Mouse (Mus musculus): ENCODE measurements around the gene Kank4. TPM values are rescaled to one million over a fixed set of nuclear protein-coding genes. Genes with fewer than 3 reads are reported as not detected.
A peak's percentile ranks its signal among the peaks of the same experiment; 100 is the strongest.
"Not testable (repeated sequence)": the region's sequence is repeated elsewhere in the genome, so short reads cannot be mapped to it uniquely, and the experiment has no call there.

Gene Kank4
- polyA plus RNA-seq, 1 experiment from 2014 or later: 0.59 TPM

DNA sequence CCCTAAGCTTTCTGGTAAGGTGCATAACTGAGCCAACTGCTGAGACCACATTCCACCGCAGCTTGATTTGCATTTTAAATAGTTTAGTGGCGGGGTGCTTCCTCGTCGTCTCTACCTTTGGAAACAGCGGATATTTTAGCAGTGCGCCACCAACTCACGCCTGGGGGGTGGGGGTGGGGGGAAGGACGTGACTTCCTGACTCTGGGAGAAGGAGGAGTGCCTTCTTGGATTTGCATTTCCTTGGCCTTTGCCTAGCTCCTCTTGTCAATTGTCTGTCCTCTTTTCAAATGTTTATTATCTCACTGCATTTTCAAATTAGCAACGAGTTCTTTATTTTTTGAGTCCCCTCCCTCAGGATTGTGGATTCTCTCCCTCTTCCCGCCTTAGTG is 89.4 kb downstream of the Kank4 start:
- 4% methylated on average over 10 of the region's 10 CpGs for WGBS
- no peak overlapping the region for H3K9ac ChIP-seq

DNA sequence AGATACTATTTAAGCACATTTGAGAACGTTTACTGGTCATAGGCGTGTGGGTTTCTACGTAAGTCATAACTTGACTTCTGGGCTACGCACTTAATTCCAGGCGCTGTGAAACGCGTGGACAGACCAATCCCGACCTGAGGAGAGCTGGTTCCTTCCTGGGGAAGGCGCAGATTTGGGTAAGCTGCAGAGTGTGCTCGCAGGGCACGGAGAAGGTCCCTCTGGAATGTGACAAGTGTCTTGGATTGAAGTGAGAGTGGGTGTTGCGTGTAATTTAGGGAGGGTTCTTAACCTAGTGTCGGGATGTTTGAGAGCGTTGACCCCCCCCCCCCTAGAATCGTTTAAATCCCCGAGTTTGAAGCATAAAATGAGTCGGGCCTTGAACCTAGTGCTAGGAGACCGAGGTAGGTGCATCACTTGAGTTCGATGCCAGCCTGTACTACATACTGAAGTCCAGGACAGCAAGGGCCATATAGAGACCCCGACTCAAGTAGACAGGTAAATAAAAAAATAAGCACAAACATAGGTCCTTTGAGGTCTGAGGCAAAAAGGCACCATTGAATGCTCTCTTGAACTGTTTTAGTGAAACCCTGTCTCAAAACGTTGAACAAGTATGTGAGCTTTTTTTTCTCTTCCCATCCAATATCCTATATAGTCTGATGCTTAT is 89.9 kb downstream of the Kank4 start:
- Histone ChIP-seq H3K9ac (no peak overlapping the region), H3K27ac (no peak overlapping the region), H3K9me3 (replicated peaks) (no peaks in the 10 kb centered on the region), H3K27me3 (peaks cover 9% of the 10 kb centered on the region; the same call in 1 of the 2 replicates), H3K4me1 (replicated peaks) (peaks cover 20% of the 10 kb centered on the region), H3K4me2 (peak overlapping the region; percentile 69), H3K36me3 (no peaks in the 10 kb centered on the region), H3K4me3 (peak overlapping the region; percentile 36)
- ATAC-seq (replicated peaks; ENCODE audit: insufficient number of reproducible peaks, insufficient read depth, low FRiP score, low read depth): no peak
- WGBS: 5% methylated on average over 21 of the region's 21 CpGs

More for the DNA sequence above, 89.4 kb downstream of the Kank4 start:
- ATAC-seq (replicated peaks; ENCODE audit: insufficient number of reproducible peaks, insufficient read depth, low FRiP score, low read depth): 0 out of 2 replicates have a peak, but pooled peaks have one; percentile 27
- Histone ChIP-seq H3K9me3 (replicated peaks) (no peaks in the 10 kb centered on the region), H3K4me2 (peak overlapping the region; percentile 69), H3K27me3 (peaks cover 9% of the 10 kb centered on the region; the same call in 1 of the 2 replicates), H3K4me3 (peak overlapping the region; percentile 36), H3K36me3 (no peaks in the 10 kb centered on the region), H3K27ac (no peak overlapping the region), H3K4me1 (replicated peaks) (peaks cover 20% of the 10 kb centered on the region)

GRCm38 (mm10) chr4:98726590-98727237 is 90.6 kb downstream of the Kank4 start, which contains the start of gene L1td1:
Gene L1td1 (plus strand): TSS chr4:98726734.
- 0 out of 2 replicates have a peak within 1 kb of the TSS, but pooled peaks have one; percentile 11 for H3K9ac ChIP-seq
- ATAC-seq (replicated peaks; ENCODE audit: insufficient number of reproducible peaks, insufficient read depth, low FRiP score, low read depth): no peak
- no peak within 1 kb of the TSS for H3K27ac ChIP-seq

DNA sequence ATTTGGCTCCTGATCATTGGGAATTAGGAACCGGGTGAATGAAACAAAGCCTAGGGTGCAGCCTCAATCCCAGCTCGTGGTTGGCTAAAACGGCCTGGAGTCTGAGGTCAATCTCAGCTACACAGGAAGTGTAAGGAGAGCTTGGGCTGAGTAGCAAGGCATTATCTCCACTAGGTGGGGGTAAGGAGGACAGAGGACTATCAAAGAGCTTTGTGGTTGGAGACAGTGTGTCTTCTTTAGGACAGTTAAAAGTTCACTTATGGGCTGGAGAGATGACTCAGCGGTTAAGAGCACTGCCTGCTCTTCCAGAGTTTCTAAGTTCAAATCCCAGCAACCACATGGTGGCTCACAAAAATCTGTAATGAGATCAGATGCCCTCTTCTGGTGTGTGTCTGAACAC is 91.9 kb downstream of the Kank4 start:
- Histone ChIP-seq H3K4me1 (replicated peaks) (peaks cover 20% of the 10 kb centered on the region), H3K9me3 (replicated peaks) (no peaks in the 10 kb centered on the region), H3K27me3 (peaks cover 9% of the 10 kb centered on the region; the same call in 1 of the 2 replicates), H3K27ac (no peak overlapping the region), H3K4me3 (no peak overlapping the region), H3K9ac (no peak overlapping the region), H3K36me3 (no peaks in the 10 kb centered on the region), H3K4me2 (no peak overlapping the region)
- ATAC-seq (replicated peaks; ENCODE audit: insufficient number of reproducible peaks, insufficient read depth, low FRiP score, low read depth): no peak
- 37% methylated on average over 4 of the region's 4 CpGs for WGBS

More at GRCm38 (mm10) chr4:98726590-98727237, 90.6 kb downstream of the Kank4 start, which contains the start of gene L1td1:
- Histone ChIP-seq H3K4me2 (peak within 1 kb of the TSS; percentile 69), H3K27me3 (peaks cover 9% of the 10 kb centered on the region; the same call in 1 of the 2 replicates), H3K9me3 (replicated peaks) (no peaks in the 10 kb centered on the region), H3K36me3 (no peaks in the 10 kb centered on the region), H3K4me1 (replicated peaks) (peaks cover 20% of the 10 kb centered on the region), H3K4me3 (peak within 1 kb of the TSS; percentile 36)
- WGBS: 7% methylated on average over 29 of the region's 29 CpGs

- not testable (repeated sequence) for H3K36me3 ChIP-seq
- 81% methylated on average over 1 of the region's 1 CpGs for WGBS
Observed at GRCm38 (mm10) chr4:98724682-98725081, 92.7 kb downstream of the Kank4 start.

DNA sequence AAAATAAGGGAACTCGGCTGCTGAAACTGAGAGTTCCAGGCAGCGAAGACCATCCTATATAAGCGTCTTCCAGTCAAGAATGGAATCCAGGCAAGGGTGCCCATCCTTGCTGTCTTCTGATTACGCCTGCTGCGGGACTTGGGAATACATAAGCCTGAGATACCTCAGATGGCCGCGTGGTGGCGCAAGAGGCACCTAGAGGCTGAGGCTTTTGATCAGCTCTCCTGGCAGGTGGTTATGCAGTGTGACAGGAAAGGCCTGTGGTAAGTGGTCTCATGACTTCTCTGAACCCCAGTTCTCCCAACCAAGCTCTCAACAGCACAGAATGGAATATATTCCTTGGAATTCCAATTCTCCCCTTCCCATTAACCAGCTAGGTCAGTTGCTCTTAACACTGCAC is 94.9 kb downstream of the Kank4 start:
- no peak overlapping the region for H3K9ac ChIP-seq
- H3K9me3 ChIP-seq (replicated peaks): no peaks in the 10 kb centered on the region
- no peak overlapping the region for H3K27ac ChIP-seq
- WGBS: 15% methylated on average over 8 of the region's 8 CpGs
- ATAC-seq (replicated peaks; ENCODE audit: insufficient number of reproducible peaks, insufficient read depth, low FRiP score, low read depth): no peak
- H3K4me1 ChIP-seq (replicated peaks): peaks cover 11% of the 10 kb centered on the region
- no peaks in the 10 kb centered on the region for H3K36me3 ChIP-seq
- H3K4me2 ChIP-seq: no peak overlapping the region
- H3K27me3 ChIP-seq: peaks cover 4% of the 10 kb centered on the region; the same call in 1 of the 2 replicates
- H3K4me3 ChIP-seq: no peak overlapping the region

More at GRCm38 (mm10) chr4:98724682-98725081, 92.7 kb downstream of the Kank4 start:
- H3K4me3 ChIP-seq; H3K27ac ChIP-seq; H3K9ac ChIP-seq; ATAC-seq (replicated peaks; ENCODE audit: insufficient number of reproducible peaks, insufficient read depth, low FRiP score, low read depth); H3K9me3 ChIP-seq (replicated peaks); H3K4me2 ChIP-seq; H3K27me3 ChIP-seq: not testable (repeated sequence)
- peaks cover 20% of the 10 kb centered on the region for H3K4me1 ChIP-seq (replicated peaks)

- Histone ChIP-seq H3K27me3 (no peaks in the 10 kb centered on the region), H3K4me1 (replicated peaks) (no peaks in the 10 kb centered on the region), H3K27ac (no peak overlapping the region), H3K4me2 (no peak overlapping the region), H3K9ac (no peak overlapping the region), H3K36me3 (no peaks in the 10 kb centered on the region), H3K9me3 (replicated peaks) (no peaks in the 10 kb centered on the region), H3K4me3 (no peak overlapping the region)
- WGBS: 80% methylated on average over 10 of the region's 10 CpGs
- no peak for ATAC-seq (replicated peaks; ENCODE audit: insufficient number of reproducible peaks, insufficient read depth, low FRiP score, low read depth)
Observed at GRCm38 (mm10) chr4:98718547-98718917, 98.8 kb downstream of the Kank4 start.

- Histone ChIP-seq H3K4me2 (no peak overlapping the region), H3K27ac (no peak overlapping the region), H3K9me3 (replicated peaks) (no peaks in the 10 kb centered on the region), H3K9ac (no peak overlapping the region), H3K4me1 (replicated peaks) (no peaks in the 10 kb centered on the region), H3K27me3 (no peaks in the 10 kb centered on the region), H3K36me3 (no peaks in the 10 kb centered on the region), H3K4me3 (no peak overlapping the region)
- WGBS: 84% methylated on average over 17 of the region's 17 CpGs
- no peak for ATAC-seq (replicated peaks; ENCODE audit: insufficient number of reproducible peaks, insufficient read depth, low FRiP score, low read depth)
Observed at GRCm38 (mm10) chr4:98717735-98718546, 99.4 kb downstream of the Kank4 start.

- H3K27ac ChIP-seq: no peak overlapping the region
- no peaks in the 10 kb centered on the region for H3K36me3 ChIP-seq
- 92% methylated on average over 8 of the region's 8 CpGs for WGBS
- H3K4me1 ChIP-seq (replicated peaks): no peaks in the 10 kb centered on the region
- no peak overlapping the region for H3K4me2 ChIP-seq
- H3K27me3 ChIP-seq: no peaks in the 10 kb centered on the region
- H3K4me3 ChIP-seq: no peak overlapping the region
- H3K9me3 ChIP-seq (replicated peaks): no peaks in the 10 kb centered on the region
- no peak overlapping the region for H3K9ac ChIP-seq
- no peak for ATAC-seq (replicated peaks; ENCODE audit: insufficient number of reproducible peaks, insufficient read depth, low FRiP score, low read depth)
Observed at GRCm38 (mm10) chr4:98710891-98711290, 106.4 kb downstream of the Kank4 start.
